Mouse (Mus musculus) spleen, postnatal 14 days (tissue): Measurements from ENCODE around the gene Snf8.

Experiments used
- DNase-seq, 2 experiments: peaks; one replicate each; pipeline ENCODE4 v3.0.0; 2021 to 2022; ENCODE audit warnings: low spot score in 2 of 2

Snf8 gene

GRCm38 (mm10) chr11:96074351-96075176, 39.9 kb downstream of the Snf8 start:
- DNase-seq, result no peak

DNA sequence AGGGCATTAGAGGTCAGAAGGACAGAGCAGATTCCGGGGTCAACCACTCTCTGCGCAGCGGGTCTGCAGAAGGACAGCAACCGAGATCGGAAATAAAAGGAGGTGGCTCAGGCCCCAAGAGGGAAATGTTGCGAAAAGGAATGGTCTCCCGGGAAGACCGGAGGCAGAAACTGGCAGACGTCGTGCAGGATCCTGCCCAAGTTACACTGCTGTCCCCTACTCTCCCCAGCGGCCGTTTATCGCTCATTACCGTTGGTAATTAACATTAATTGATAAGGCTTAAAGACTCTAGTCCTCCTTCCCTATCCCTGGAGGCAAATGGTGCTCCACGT, 40.5 kb downstream of the Snf8 start:
- no peak for DNase-seq

DNA sequence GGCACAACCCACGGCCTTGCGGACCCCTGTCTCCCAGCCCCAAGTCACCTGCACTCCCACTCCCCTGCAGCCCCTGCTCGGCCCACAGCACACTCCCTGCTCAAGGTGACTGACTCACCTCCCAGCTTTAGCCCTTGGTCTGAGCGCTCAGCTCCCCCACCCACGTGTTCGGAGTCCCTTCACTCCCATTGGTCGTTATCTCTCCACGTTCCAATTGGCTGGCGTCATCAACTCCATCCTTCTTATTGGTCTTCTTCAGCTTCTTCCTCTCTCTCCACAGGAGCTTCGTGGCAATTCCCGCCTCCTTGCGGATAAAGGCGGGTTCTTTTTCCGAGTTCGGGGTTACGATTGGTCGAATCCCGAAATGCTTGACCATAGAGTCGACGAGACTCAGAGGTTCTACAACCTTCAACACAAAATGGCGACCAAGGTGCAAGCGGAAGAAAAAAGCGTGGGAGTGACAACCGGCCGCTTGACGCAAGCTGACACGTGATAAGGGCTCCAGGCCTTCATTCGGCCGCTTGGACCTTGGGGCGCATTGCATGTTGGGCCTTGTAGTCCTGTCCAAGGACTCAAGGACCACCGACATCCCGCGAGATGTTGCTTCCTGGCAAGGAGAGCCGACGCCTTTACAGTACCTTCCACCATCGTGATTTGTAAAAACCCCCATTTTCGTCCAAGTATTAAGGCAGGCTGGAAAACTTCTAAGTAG, 41.0 kb downstream of the Snf8 start, which contains the start of gene Atp5g1:
Gene Atp5g1 (minus strand): TSS at position 162 of the 712 bp plus-strand sequence.
- peak; percentile 93 to 94 for DNase-seq

GRCm38 (mm10) chr11:96076221-96077105, 41.8 kb downstream of the Snf8 start:
- DNase-seq, result no peak

DNA sequence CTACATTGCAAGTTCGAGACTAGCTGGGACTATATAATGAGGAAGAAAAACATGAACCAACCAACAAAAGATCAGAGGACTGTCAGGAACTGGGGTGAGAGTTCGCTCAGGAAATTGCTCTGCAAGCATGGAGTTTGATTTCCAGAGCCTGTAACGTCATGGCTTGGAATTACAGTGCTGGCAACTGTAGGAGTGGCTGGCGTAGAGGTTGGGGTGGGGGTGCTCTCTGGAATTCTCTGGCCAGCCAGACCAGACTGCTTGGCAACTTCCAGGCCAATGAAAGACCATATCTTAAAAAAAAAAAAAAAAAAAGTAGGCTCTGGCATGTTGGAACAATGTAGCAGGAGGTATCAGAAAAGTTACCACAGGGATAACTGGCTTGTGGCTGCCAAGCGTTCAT, 46.1 kb downstream of the Snf8 start:
- no peak for DNase-seq

DNA sequence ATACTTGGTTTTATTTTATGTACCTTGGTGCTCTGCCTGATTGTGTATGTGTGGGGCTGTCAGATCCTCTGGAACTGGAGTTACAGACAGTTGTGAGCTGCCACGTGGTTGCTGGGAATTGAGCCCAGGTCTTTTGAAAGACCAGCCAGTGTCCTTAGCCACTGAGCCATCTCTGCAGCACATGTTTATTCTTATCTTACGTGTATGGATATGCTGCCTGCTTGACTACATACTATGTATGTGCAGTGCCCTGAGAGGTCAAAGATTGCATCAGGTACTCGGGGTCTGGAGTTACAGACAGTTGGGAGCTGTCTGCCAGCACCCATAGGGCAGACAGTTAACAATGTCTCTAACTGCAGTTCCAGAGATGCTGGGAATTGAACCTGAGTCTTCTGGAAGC, 48.0 kb downstream of the Snf8 start:
- no peak for DNase-seq

GRCm38 (mm10) chr11:96087981-96088380, 53.3 kb downstream of the Snf8 start:
- DNase-seq, result no peak

DNA sequence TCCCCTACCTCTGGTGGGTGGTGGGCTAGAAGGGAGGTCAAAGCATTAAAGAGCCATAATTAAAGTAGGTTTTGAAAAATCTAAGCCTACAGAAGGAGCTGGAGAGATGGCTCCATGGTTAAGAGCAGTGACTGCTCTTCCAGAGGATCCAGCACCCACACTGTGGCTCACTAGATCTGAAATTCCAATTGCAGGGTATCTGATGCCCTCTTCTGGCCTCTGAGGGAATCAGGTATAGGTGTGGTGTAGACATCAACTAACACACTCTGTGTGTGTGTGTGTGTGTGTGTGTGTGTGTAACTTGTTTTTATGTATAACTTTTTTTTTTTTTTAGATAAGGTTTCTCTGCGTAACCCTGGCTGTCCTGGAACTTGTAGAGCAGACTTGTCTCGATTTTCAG, 56.4 kb downstream of the Snf8 start:
- no peak for DNase-seq

GRCm38 (mm10) chr11:96092674-96093291, 58.1 kb downstream of the Snf8 start:
- no peak for DNase-seq

GRCm38 (mm10) chr11:96093361-96093760, 58.7 kb downstream of the Snf8 start:
- DNase-seq, result peak in 1 of 2 experiments; percentile 22
